Comparison of ENCODE assay signal across 28 mouse cellular contexts in genomic region chr9:124080471-124080870, GRCm38 (mm10). TPM values are rescaled to one million over a fixed set of nuclear protein-coding genes. Genes with fewer than 3 reads are reported as not detected.
"Had no signal": no experiment of that assay in that cellular context is flagged by ENCODE, and none has a peak within 500 bp of the region (broad histone marks: within the 10 kb centered on the region; RNA-seq: fewer than 3 reads in every experiment).

No protein-coding gene starts in this region.

RNA-seq across cellular contexts. Expression of gene Ccr2, which starts 21.3 kb away (rescaled TPM):
- total RNA-seq: hindbrain, postnatal 0 days had no signal

RNA-seq across cellular contexts. Expression of gene Ccr3, which starts 58.7 kb away (rescaled TPM):
- total RNA-seq: heart, postnatal 14 days; heart, postnatal 25 days; heart, postnatal 36 days; heart, postnatal 4 days; hindbrain, postnatal 0 days; layer of hippocampus, adult 18-20 months; layer of hippocampus, adult 2 months; layer of hippocampus, adult 8-10 months; layer of hippocampus, postnatal 10 days; layer of hippocampus, postnatal 14 days; layer of hippocampus, postnatal 25 days; layer of hippocampus, postnatal 36 days; left cerebral cortex, adult 18-20 months; left cerebral cortex, adult 2 months; left cerebral cortex, adult 8-10 months had no signal
- polyA plus RNA-seq: heart, embryonic 11.5 days; heart, postnatal 0 days; hindbrain, embryonic 10.5 days; hindbrain, embryonic 11.5 days; hindbrain, embryonic 12.5 days; hindbrain, embryonic 13.5 days; hindbrain, embryonic 14.5 days; hindbrain, embryonic 15.5 days; hindbrain, embryonic 16.5 days; hindbrain, postnatal 0 days; intestine, embryonic 14.5 days; kidney, embryonic 14.5 days; kidney, embryonic 16.5 days; kidney, postnatal 0 days had no signal
